Mouse (Mus musculus) ES-E14 (cell line): Measurements from ENCODE around the gene Gm5800. TPM values are rescaled to one million over a fixed set of nuclear protein-coding genes. Genes with fewer than 3 reads are reported as not detected.

Experiments
- DNase-seq: peaks from one replicate; pipeline ENCODE4 v3.0.0-alpha.2; 2013; ENCODE audit warnings: low read depth, low spot score
- H3K27ac ChIP-seq: 2 replicates; pipeline ENCODE4 v1.5.1; 2012; ENCODE audit warnings: low read depth, mild to moderate bottlenecking, low read length, moderate library complexity, mixed read lengths; ENCODE audit not compliant: poor library complexity, insufficient read depth, severe bottlenecking
- H3K36me3 ChIP-seq: 2 replicates; pipeline ENCODE4 v1.6.1; 2012; ENCODE audit warnings: mild to moderate bottlenecking, low read length, moderate library complexity, mixed read lengths; ENCODE audit not compliant: control insufficient read depth, poor library complexity, insufficient read depth, severe bottlenecking
- H3K4me1 ChIP-seq, 2 experiments: fragments of 150-350 bp in 1 of 2; sonication (generic) in 1 of 2; 2 replicates each; pipeline ENCODE4 v1.6.1; 2012; ENCODE audit warnings: low read length in 2 of 2, mild to moderate bottlenecking in 1 of 2, mixed read lengths in 1 of 2; ENCODE audit not compliant: control insufficient read depth in 2 of 2, insufficient read depth in 2 of 2, poor library complexity in 1 of 2
- H3K4me3 ChIP-seq, 2 experiments: fragments of 150-350 bp in 1 of 2; sonication (generic) in 1 of 2; 2 replicates each; pipeline ENCODE4 v1.5.1; 2012; ENCODE audit warnings: low read length in 2 of 2, low read depth in 1 of 2, mild to moderate bottlenecking in 1 of 2, mixed read lengths in 1 of 2; ENCODE audit not compliant: insufficient read depth in 1 of 2, poor library complexity in 1 of 2, severe bottlenecking in 1 of 2
- H3K9ac ChIP-seq: 2 replicates; pipeline ENCODE4 v1.6.1; 2012; ENCODE audit warnings: low read depth, mild to moderate bottlenecking, low read length, mixed read lengths; ENCODE audit not compliant: poor library complexity, insufficient read depth, severe bottlenecking
- H3K9me3 ChIP-seq: fragments of 150-350 bp; sonication (generic); 2 replicates; pipeline ENCODE4 v1.6.1; 2012; ENCODE audit warnings: low read depth, mild to moderate bottlenecking, low read length; ENCODE audit not compliant: control insufficient read depth, insufficient read depth
- CHD2 ChIP-seq: IDR thresholded peaks from 2 replicates; pipeline ENCODE4 v1.6.1; 2014; ENCODE audit warnings: mild to moderate bottlenecking, low read depth, low read length, inconsistent platforms
- HCFC1 ChIP-seq: IDR thresholded peaks from 2 replicates; pipeline ENCODE4 v1.6.1; 2012; ENCODE audit warnings: low read length, inconsistent platforms, borderline replicate concordance; ENCODE audit not compliant: insufficient read depth
- MAFK ChIP-seq: IDR thresholded peaks from 2 replicates; pipeline ENCODE4 v1.6.1; 2014; ENCODE audit warnings: mild to moderate bottlenecking, low read depth, low read length, inconsistent platforms; ENCODE audit not compliant: insufficient read depth
- ZC3H11A ChIP-seq: IDR thresholded peaks from 2 replicates; pipeline ENCODE4 v1.6.1; 2012; ENCODE audit warnings: low read depth, mild to moderate bottlenecking, inconsistent platforms, low read length, borderline replicate concordance
- ZNF384 ChIP-seq: IDR thresholded peaks from 2 replicates; pipeline ENCODE4 v1.6.1; 2012; ENCODE audit warnings: low read depth, low read length, inconsistent platforms
- in situ Hi-C, 2 experiments: fragments of 600-800 bp; cut with MboI; formaldehyde crosslinking; loops; one replicate each; pipeline ENCODE4 v1.15.1; 2025; ENCODE audit warnings: low sequenced_read_pairs in 2 of 2, inconsistent platforms in 1 of 2; ENCODE audit not compliant: unreplicated experiment in 2 of 2
- total RNA-seq: library from RNA; depleted of rRNA; stranded (reverse); fragments of 300-350 nt; gene quantifications from 2 replicates; pipeline ENCODE4 v1.2.3, GENCODE M21; 2012; rRNA removed

Gene Gm5800
- total RNA-seq: not detected in 2 replicates

- Histone ChIP-seq H3K4me1 (no peaks in the 10 kb centered on the region), H3K27ac (no peak within 1 kb of the TSS), H3K36me3 (no peaks in the 10 kb centered on the region), H3K9ac (no peak within 1 kb of the TSS), H3K4me3 (no peak within 1 kb of the TSS), H3K9me3 (no peaks in the 10 kb centered on the region)
- TF ChIP-seq ZC3H11A: no peak
- no peak for TF ChIP-seq MAFK
- no peak for TF ChIP-seq ZNF384
- TF ChIP-seq CHD2: no peak
- no peak for TF ChIP-seq HCFC1
- no peak for DNase-seq
- in situ Hi-C loops: loop anchor here in 1 of 2 experiments (10.0 kb wide), 1 partner anchor 122 kb away; the partner anchor contains the start of gene Gm17174
These were observed at the start of gene Gm5800 for GRCm38 (mm10) chr14:51717083-51717482. TSS of gene Gm5800 (minus strand) at chr14:51717183.

GRCm38 (mm10) chr14:51755944-51756343 lies 39.0 kb upstream of the Gm5800 start:
- H3K4me1 ChIP-seq: no peaks in the 10 kb centered on the region

GRCm38 (mm10) chr14:51740347-51741170 lies 23.6 kb upstream of the Gm5800 start:
- Histone ChIP-seq H3K27ac (no peak overlapping the region), H3K9ac (peak overlapping the region; percentile 43; the same call in 1 of the 2 replicates), H3K36me3 (no peaks in the 10 kb centered on the region), H3K4me1 (peaks cover 0 to 11% of the 10 kb centered on the region in 2 experiments; a peak in 2 of 4 replicates), H3K9me3 (no peaks in the 10 kb centered on the region), H3K4me3 (peak overlapping the region in 1 of 2 experiments; percentile 62; a peak in 2 of 4 replicates)
- in situ Hi-C loops: no loop called here
- DNase-seq: no peak
- TF ChIP-seq MAFK: no peak
- no peak for TF ChIP-seq ZNF384
- TF ChIP-seq HCFC1: no peak
- no peak for TF ChIP-seq CHD2
- no peak for TF ChIP-seq ZC3H11A

More at GRCm38 (mm10) chr14:51755944-51756343, 39.0 kb upstream of the Gm5800 start:
- DNase-seq: no peak
- no peak overlapping the region for H3K9ac ChIP-seq
- no peak overlapping the region for H3K27ac ChIP-seq
- no peak for TF ChIP-seq ZC3H11A
- TF ChIP-seq HCFC1: no peak
- in situ Hi-C loops: loop anchor here in 1 of 2 experiments (25.0 kb wide), 1 partner anchor 669 kb away; the partner anchor contains the start of genes Ang and Rnase4
- no peaks in the 10 kb centered on the region for H3K36me3 ChIP-seq
- H3K4me3 ChIP-seq: no peak overlapping the region
- no peaks in the 10 kb centered on the region for H3K9me3 ChIP-seq

- TF ChIP-seq ZNF384 (no peak), MAFK (no peak), HCFC1 (no peak), ZC3H11A (no peak), CHD2 (no peak)
- Histone ChIP-seq H3K9ac (no peak overlapping the region), H3K36me3 (no peaks in the 10 kb centered on the region), H3K27ac (no peak overlapping the region), H3K4me1 (peaks cover 0 to 11% of the 10 kb centered on the region in 2 experiments; a peak in 2 of 4 replicates), H3K9me3 (no peaks in the 10 kb centered on the region), H3K4me3 (peak overlapping the region in 1 of 2 experiments; percentile 15; a peak in 1 of 4 replicates)
- no peak for DNase-seq
- in situ Hi-C loops: no loop called here
These were observed 22.4 kb upstream of the Gm5800 start for GRCm38 (mm10) chr14:51739150-51739993.
